Mouse (Mus musculus) spleen, postnatal 0 days (tissue): ENCODE results near the gene Serpina1c. TPM values are rescaled to one million over a fixed set of nuclear protein-coding genes. Genes with fewer than 3 reads are reported as not detected.

Source experiments
- polyA plus RNA-seq: library from polyadenylated mRNA; unstranded; fragments of >200 nt; fragmentation: Nextera tagmentation; extraction: Ambion mirVana; gene quantifications from 2 replicates; pipeline ENCODE4 v1.2.1, GENCODE M21; 2015

Gene Serpina1c
- polyA plus RNA-seq, result 0.23 and 0.35 TPM in 2 replicates

DNA sequence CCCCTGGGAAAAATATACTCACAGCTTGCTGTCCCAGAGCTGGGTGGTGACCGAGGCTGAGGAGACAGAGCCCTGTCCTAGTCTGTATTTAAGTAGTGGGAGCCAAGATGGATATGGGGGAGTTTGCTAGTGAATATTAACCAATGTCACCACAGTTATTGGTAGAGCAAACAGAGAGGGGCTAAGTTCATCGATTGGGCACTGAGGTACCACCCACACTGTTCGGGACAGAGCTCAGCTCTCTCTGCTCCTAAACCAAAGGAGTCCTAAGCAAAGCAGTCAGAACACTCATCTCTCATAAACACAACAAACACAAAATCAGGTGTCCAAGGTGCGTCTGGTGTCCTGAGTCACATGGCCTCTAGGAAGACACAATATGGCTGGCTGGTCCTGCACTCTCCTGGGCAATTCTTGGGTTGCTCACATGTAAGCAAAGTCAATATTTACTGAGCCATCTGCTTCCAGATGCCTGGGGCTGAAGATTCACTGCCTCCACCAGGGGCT is at the start of gene Serpina1c:
Gene Serpina1c (minus strand): TSS at position 51 of the 504 bp plus-strand sequence.

GRCm38 (mm10) chr12:103863101-103863974 is 41.3 kb downstream of the Serpina1c start, which contains the start of gene Serpina1a:
Gene Serpina1a (minus strand): TSS chr12:103863562.

Other genes starting within 250 kb of the Serpina1c start
- not detected in 2 replicates for gene Serpina6, start 247.7 kb downstream of the Serpina1c start, polyA plus RNA-seq
- not detected in 2 replicates for gene Serpina16, start 228.7 kb downstream of the Serpina1c start, polyA plus RNA-seq
- gene Serpina1f, start 209.4 kb downstream of the Serpina1c start, polyA plus RNA-seq, result not detected in 2 replicates
- gene Serpina1d, start 131.3 kb downstream of the Serpina1c start, polyA plus RNA-seq, result 0.55 and 1.5 TPM in 2 replicates
- gene Serpina1b, start 74.5 kb downstream of the Serpina1c start, polyA plus RNA-seq, result 0.57 and 1.8 TPM in 2 replicates
- gene Serpina1a, start 41.3 kb downstream of the Serpina1c start, polyA plus RNA-seq, result 0.47 and 0.59 TPM in 2 replicates
- 0.79 and 2.2 TPM in 2 replicates for gene Serpina1e, start 54.1 kb upstream of the Serpina1c start, polyA plus RNA-seq
- gene Serpina11, start 85.1 kb upstream of the Serpina1c start, polyA plus RNA-seq, result 0.13 TPM in 1 of 2 replicates, not detected in the other
- 0.04 TPM in 1 of 2 replicates, not detected in the other for gene Serpina9, start 108.9 kb upstream of the Serpina1c start, polyA plus RNA-seq
- not detected in 2 replicates for gene Serpina12, start 139.6 kb upstream of the Serpina1c start, polyA plus RNA-seq
- not detected in 2 replicates for gene Serpina5, start 196.2 kb upstream of the Serpina1c start, polyA plus RNA-seq
- gene Serpina3a, start 207.8 kb upstream of the Serpina1c start, polyA plus RNA-seq, result not detected in 2 replicates
- 0.35 and 0.69 TPM in 2 replicates for gene Serpina3b, start 223.1 kb upstream of the Serpina1c start, polyA plus RNA-seq
- 0.07 TPM in 2 replicates for gene Serpina3c, start 249.0 kb upstream of the Serpina1c start, polyA plus RNA-seq